Mouse (Mus musculus): ENCODE data around the gene Emsy. TPM values are rescaled to one million over a fixed set of nuclear protein-coding genes. Genes with fewer than 3 reads are reported as not detected.

Gene Emsy
- polyA plus RNA-seq, 1 experiment, result 50.1 TPM

DNA sequence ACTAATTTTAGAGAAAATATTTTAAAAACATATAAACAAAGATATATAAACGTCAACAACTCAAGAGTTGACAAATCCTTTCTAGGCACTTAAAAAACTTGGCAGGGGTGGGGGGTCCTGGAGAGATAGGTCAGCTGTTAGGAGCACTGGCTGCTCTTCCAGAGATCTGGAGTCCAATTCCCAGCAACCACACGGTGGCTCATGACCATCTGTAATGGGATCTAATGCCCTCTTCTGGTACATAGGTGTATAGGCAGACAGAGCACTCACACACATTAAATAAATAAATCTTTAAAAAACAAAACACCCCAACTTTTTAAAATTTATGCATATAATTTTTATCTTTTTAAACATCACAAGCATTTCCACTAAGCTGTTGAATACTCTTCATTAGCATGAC is 40.9 kb upstream of the Emsy start:
- Histone ChIP-seq H3K27me3 (ENCODE audit: control insufficient read depth, insufficient read depth, low read length) (no peaks in the 10 kb centered on the region), H3K4me3 (replicated peaks; ENCODE audit: insufficient read depth, low read depth, low read length) (no peak overlapping the region), H3K27ac (ENCODE audit: insufficient read depth, low read length) (no peak overlapping the region), H3K4me1 (ENCODE audit: control insufficient read depth, insufficient read depth, low read length) (no peaks in the 10 kb centered on the region)
- no peak for DNase-seq
- no peak for TF ChIP-seq POLR2A (IDR thresholded peaks at IDR 0.05; ENCODE audit: borderline replicate concordance, insufficient read depth, low read length)
- peak; percentile 31; the same call in 1 of the 2 replicates for TF ChIP-seq CTCF (IDR thresholded peaks at IDR 0.05; ENCODE audit: borderline replicate concordance, insufficient read depth, low read depth, low read length)
- 12% methylated on average over 2 of the region's 2 CpGs for WGBS

GRCm38 (mm10) chr7:98694046-98694445 is 37.5 kb upstream of the Emsy start:
- H3K4me3 ChIP-seq (replicated peaks; ENCODE audit: insufficient read depth, low read depth, low read length), result no peak overlapping the region
- DNase-seq, result no peak
- no peaks in the 10 kb centered on the region for H3K27me3 ChIP-seq (ENCODE audit: control insufficient read depth, insufficient read depth, low read length)
- no peaks in the 10 kb centered on the region for H3K4me1 ChIP-seq (ENCODE audit: control insufficient read depth, insufficient read depth, low read length)
- H3K27ac ChIP-seq (ENCODE audit: insufficient read depth, low read length), result no peak overlapping the region
- TF ChIP-seq POLR2A (IDR thresholded peaks at IDR 0.05; ENCODE audit: borderline replicate concordance, insufficient read depth, low read length) (no peak), CTCF (IDR thresholded peaks at IDR 0.05; ENCODE audit: borderline replicate concordance, insufficient read depth, low read depth, low read length) (no peak)
- 83% methylated on average over 5 of the region's 5 CpGs for WGBS

- TF ChIP-seq CTCF (IDR thresholded peaks at IDR 0.05; ENCODE audit: borderline replicate concordance, insufficient read depth, low read depth, low read length), result no peak
- TF ChIP-seq POLR2A (IDR thresholded peaks at IDR 0.05; ENCODE audit: borderline replicate concordance, insufficient read depth, low read length), result no peak
- DNase-seq, result no peak
- 42% methylated on average over 24 of the region's 24 CpGs for WGBS
- Histone ChIP-seq H3K4me3 (replicated peaks; ENCODE audit: insufficient read depth, low read depth, low read length) (no peak overlapping the region), H3K27me3 (ENCODE audit: control insufficient read depth, insufficient read depth, low read length) (no peaks in the 10 kb centered on the region), H3K4me1 (ENCODE audit: control insufficient read depth, insufficient read depth, low read length) (no peaks in the 10 kb centered on the region), H3K27ac (ENCODE audit: insufficient read depth, low read length) (no peak overlapping the region)
Measured at GRCm38 (mm10) chr7:98692761-98693546, 36.4 kb upstream of the Emsy start.

GRCm38 (mm10) chr7:98690831-98691230 is 34.2 kb upstream of the Emsy start:
- TF ChIP-seq CTCF (IDR thresholded peaks at IDR 0.05; ENCODE audit: borderline replicate concordance, insufficient read depth, low read depth, low read length) (no peak), POLR2A (IDR thresholded peaks at IDR 0.05; ENCODE audit: borderline replicate concordance, insufficient read depth, low read length) (no peak)
- Histone ChIP-seq H3K4me1 (ENCODE audit: control insufficient read depth, insufficient read depth, low read length) (no peaks in the 10 kb centered on the region), H3K27me3 (ENCODE audit: control insufficient read depth, insufficient read depth, low read length) (no peaks in the 10 kb centered on the region), H3K4me3 (replicated peaks; ENCODE audit: insufficient read depth, low read depth, low read length) (no peak overlapping the region), H3K27ac (ENCODE audit: insufficient read depth, low read length) (no peak overlapping the region)
- no peak for DNase-seq
- WGBS, result 20% methylated on average over 3 of the region's 3 CpGs

- Histone ChIP-seq H3K27ac (ENCODE audit: insufficient read depth, low read length) (no peak overlapping the region), H3K4me1 (ENCODE audit: control insufficient read depth, insufficient read depth, low read length) (no peaks in the 10 kb centered on the region), H3K4me3 (replicated peaks; ENCODE audit: insufficient read depth, low read depth, low read length) (no peak overlapping the region), H3K27me3 (ENCODE audit: control insufficient read depth, insufficient read depth, low read length) (no peaks in the 10 kb centered on the region)
- WGBS, result 86% methylated on average over 1 of the region's 1 CpGs
- DNase-seq, result no peak
- no peak for TF ChIP-seq CTCF (IDR thresholded peaks at IDR 0.05; ENCODE audit: borderline replicate concordance, insufficient read depth, low read depth, low read length)
- TF ChIP-seq POLR2A (IDR thresholded peaks at IDR 0.05; ENCODE audit: borderline replicate concordance, insufficient read depth, low read length), result no peak
Measured at GRCm38 (mm10) chr7:98690126-98690525, 33.5 kb upstream of the Emsy start.

DNA sequence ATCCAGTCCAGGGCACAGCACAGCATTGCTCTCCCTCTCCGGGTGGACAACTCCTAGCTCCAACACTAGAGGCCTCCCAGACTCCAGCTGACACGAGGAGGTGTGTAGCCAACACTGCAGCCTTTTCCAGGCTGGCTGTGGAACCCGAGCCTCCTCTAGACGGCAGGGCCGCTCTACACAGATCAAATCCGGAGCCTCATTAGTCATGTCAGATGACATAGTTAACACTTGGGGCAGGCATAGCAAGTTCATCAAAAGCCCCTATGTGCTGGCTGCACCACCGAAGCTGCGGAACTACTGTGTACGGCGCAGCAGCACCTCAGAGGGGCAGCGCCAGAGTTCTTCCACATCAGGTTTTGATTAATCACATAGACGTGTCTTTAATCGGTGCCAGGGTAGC is 29.3 kb upstream of the Emsy start:
- no peak for DNase-seq
- H3K4me3 ChIP-seq (replicated peaks; ENCODE audit: insufficient read depth, low read depth, low read length), result no peak overlapping the region
- TF ChIP-seq POLR2A (IDR thresholded peaks at IDR 0.05; ENCODE audit: borderline replicate concordance, insufficient read depth, low read length) (no peak), CTCF (IDR thresholded peaks at IDR 0.05; ENCODE audit: borderline replicate concordance, insufficient read depth, low read depth, low read length) (peak; percentile 20; the same call in 1 of the 2 replicates)
- no peaks in the 10 kb centered on the region for H3K4me1 ChIP-seq (ENCODE audit: control insufficient read depth, insufficient read depth, low read length)
- H3K27me3 ChIP-seq (ENCODE audit: control insufficient read depth, insufficient read depth, low read length), result no peaks in the 10 kb centered on the region
- no peak overlapping the region for H3K27ac ChIP-seq (ENCODE audit: insufficient read depth, low read length)
- WGBS, result 40% methylated on average over 13 of the region's 13 CpGs

DNA sequence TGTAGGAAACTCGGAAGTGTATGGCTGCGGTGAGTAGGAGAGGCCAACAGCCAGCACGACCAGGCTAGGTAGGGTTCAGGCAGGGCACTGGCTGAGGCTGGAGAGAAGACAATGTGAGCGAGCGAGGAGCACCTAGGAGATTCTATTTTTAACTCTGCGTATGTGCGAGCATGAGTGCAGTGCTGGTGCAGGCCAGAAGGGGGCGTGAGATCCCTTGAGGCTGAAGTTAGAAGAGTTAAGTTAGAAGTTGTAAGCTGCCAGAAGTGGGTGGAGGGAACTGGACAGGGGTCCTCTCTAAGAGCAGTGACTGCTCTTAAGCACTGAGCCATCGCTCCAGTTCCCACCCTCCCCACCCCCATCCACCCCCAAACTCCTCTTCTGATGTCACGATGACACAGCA is 26.2 kb upstream of the Emsy start:
- no peak overlapping the region for H3K27ac ChIP-seq (ENCODE audit: insufficient read depth, low read length)
- no peak overlapping the region for H3K4me3 ChIP-seq (replicated peaks; ENCODE audit: insufficient read depth, low read depth, low read length)
- H3K27me3 ChIP-seq (ENCODE audit: control insufficient read depth, insufficient read depth, low read length), result no peaks in the 10 kb centered on the region
- no peak for DNase-seq
- 93% methylated on average over 10 of the region's 10 CpGs for WGBS
- TF ChIP-seq CTCF (IDR thresholded peaks at IDR 0.05; ENCODE audit: borderline replicate concordance, insufficient read depth, low read depth, low read length) (no peak), POLR2A (IDR thresholded peaks at IDR 0.05; ENCODE audit: borderline replicate concordance, insufficient read depth, low read length) (no peak)
- H3K4me1 ChIP-seq (ENCODE audit: control insufficient read depth, insufficient read depth, low read length), result no peaks in the 10 kb centered on the region

DNA sequence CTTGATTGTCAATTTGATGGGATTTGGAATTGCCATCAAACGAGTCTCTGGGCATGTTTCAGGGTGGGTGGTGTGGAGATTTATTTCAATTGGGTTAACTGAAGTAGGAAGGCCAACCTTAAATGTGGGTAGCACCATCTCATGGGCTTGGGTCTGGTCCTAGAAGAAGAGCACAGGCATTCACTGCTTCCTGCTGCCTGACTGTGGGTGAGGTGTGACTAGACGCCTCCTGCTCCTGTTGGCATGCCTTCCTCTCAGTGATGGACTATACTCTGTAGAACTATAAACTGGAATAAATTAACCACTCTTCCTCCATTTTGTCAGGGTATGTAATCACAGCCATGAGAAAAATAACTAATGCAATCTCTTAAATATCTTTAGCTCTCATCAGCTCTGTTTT is 24.1 kb upstream of the Emsy start:
- no peak overlapping the region for H3K27ac ChIP-seq (ENCODE audit: insufficient read depth, low read length)
- DNase-seq, result no peak

More for the DNA sequence above, 24.1 kb upstream of the Emsy start:
- Histone ChIP-seq H3K4me1 (ENCODE audit: control insufficient read depth, insufficient read depth, low read length) (no peaks in the 10 kb centered on the region), H3K4me3 (replicated peaks; ENCODE audit: insufficient read depth, low read depth, low read length) (no peak overlapping the region), H3K27me3 (ENCODE audit: control insufficient read depth, insufficient read depth, low read length) (no peaks in the 10 kb centered on the region)
- WGBS, result 56% methylated on average over 2 of the region's 2 CpGs
- TF ChIP-seq CTCF (IDR thresholded peaks at IDR 0.05; ENCODE audit: borderline replicate concordance, insufficient read depth, low read depth, low read length) (no peak), POLR2A (IDR thresholded peaks at IDR 0.05; ENCODE audit: borderline replicate concordance, insufficient read depth, low read length) (no peak)

Data from cerebellum, adult 2 months (tissue).